Mouse (Mus musculus) liver, embryonic 13.5 days (tissue): ENCODE measurements around the gene Dnmt3a. TPM values are rescaled to one million over a fixed set of nuclear protein-coding genes. Genes with fewer than 3 reads are reported as not detected.

Source experiments
- ATAC-seq: fragments of 200-750 bp; cut with Nextera tagmentation; 2 replicates; pipeline ENCODE4 v1.8.0; 2017; ENCODE audit warnings: low read depth, mild to moderate bottlenecking, moderate number of reproducible peaks, moderate library complexity
- DNase-seq: peaks from one replicate; pipeline ENCODE4 v3.0.0; 2022
- H3K27ac ChIP-seq: fragments of 300-500 bp; sonication (generic); 2 replicates; pipeline ENCODE4 v1.5.1; 2015; ENCODE audit warnings: moderate library complexity, mild to moderate bottlenecking, inconsistent platforms
- H3K27me3 ChIP-seq: fragments of 300-500 bp; sonication (generic); 2 replicates; pipeline ENCODE4 v1.6.1; 2015; ENCODE audit warnings: mild to moderate bottlenecking, inconsistent platforms
- H3K36me3 ChIP-seq: fragments of 300-500 bp; sonication (generic); 2 replicates; pipeline ENCODE4 v1.6.1; 2015; ENCODE audit warnings: mild to moderate bottlenecking, inconsistent platforms
- H3K4me1 ChIP-seq: fragments of 300-500 bp; sonication (generic); replicated peaks from 2 replicates; pipeline ENCODE4 v1.6.1; 2015; ENCODE audit warnings: inconsistent platforms
- H3K4me2 ChIP-seq: fragments of 300-500 bp; sonication (generic); 2 replicates; pipeline ENCODE4 v1.6.1; 2015; ENCODE audit warnings: inconsistent platforms, mild to moderate bottlenecking, moderate library complexity
- H3K4me3 ChIP-seq: fragments of 300-500 bp; sonication (generic); replicated peaks from 2 replicates; pipeline ENCODE4 v1.5.1; 2015; ENCODE audit warnings: mild to moderate bottlenecking, inconsistent platforms
- H3K9ac ChIP-seq: fragments of 300-500 bp; sonication (generic); 2 replicates; pipeline ENCODE4 v1.6.1; 2015; ENCODE audit warnings: mild to moderate bottlenecking, inconsistent platforms
- H3K9me3 ChIP-seq: fragments of 300-500 bp; sonication (generic); replicated peaks from 2 replicates; pipeline ENCODE4 v1.6.1; 2016; ENCODE audit warnings: inconsistent platforms
- WGBS: fragments of 180-500 bp; shearing (Covaris S2); methylation state at CpG from one replicate; pipeline ENCODE4 v1.1.7; 2015; ENCODE audit not compliant: insufficient replicate concordance; 5-methylcytosine and 5-hydroxymethylcytosine counted together
- polyA plus RNA-seq: library from polyadenylated mRNA; unstranded; fragments of >200 nt; fragmentation: Nextera tagmentation; extraction: Ambion mirVana; gene quantifications from 2 replicates; pipeline ENCODE4 v1.2.1, GENCODE M21; 2015

Gene Dnmt3a
- polyA plus RNA-seq, 1 experiment from 2014 or later, result 29.6 TPM

DNA sequence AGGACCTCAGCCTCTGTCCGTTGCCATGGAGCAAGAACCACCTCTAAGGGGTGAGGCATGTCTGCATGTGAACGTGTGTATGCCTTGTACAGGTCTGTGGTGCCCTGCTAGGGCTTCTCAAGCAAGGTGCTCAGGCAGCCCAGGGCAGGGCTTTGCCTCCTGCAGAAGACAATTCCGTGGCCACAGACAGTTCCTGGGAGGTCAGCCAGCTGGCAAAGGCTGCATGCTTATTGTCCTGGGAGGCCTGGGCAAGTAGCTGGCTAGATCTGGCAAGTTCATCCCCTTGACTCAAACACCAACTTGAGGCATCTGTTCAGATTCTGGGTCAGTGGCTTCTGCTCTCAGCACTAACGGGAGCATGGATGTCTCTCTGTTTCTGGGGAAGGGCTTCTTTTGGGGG, 35.3 kb downstream of the Dnmt3a start:
- WGBS, result 54% methylated on average over 4 of the region's 4 CpGs

DNA sequence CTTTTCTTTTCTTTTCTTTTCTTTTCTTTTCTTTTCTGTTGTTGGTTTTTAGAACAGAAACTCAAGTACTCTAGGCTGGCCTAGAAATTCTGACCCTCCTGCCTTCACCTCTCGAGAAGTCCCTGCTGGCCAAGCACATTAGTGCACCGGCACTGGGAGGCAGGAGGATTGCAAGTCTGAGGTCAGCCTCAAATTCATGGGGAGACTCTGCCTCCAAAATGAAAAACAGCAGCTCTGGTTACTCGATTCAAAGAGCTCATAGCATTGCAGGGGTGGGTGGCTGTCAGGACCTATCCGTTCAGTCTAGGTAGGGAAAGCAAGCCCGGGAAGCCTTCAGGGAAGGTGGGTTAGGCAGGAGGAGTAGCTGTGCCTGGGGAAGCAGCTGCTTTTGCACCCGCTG, 37.0 kb downstream of the Dnmt3a start:
- Histone ChIP-seq H3K4me2 (no peak overlapping the region), H3K36me3 (peaks cover 10% of the 10 kb centered on the region), H3K4me1 (peaks cover 8% of the 10 kb centered on the region; the same call in 1 of the 2 replicates), H3K9me3 (no peaks in the 10 kb centered on the region), H3K27ac (no peak overlapping the region), H3K4me3 (no peak overlapping the region), H3K9ac (no peak overlapping the region), H3K27me3 (no peaks in the 10 kb centered on the region)
- WGBS, result 43% methylated on average over 6 of the region's 6 CpGs
- DNase-seq (no peak), ATAC-seq (no peak)

More for the DNA sequence above, 35.3 kb downstream of the Dnmt3a start:
- Histone ChIP-seq H3K36me3 (peaks cover 21% of the 10 kb centered on the region), H3K4me1 (peaks cover 12% of the 10 kb centered on the region), H3K27ac (no peak overlapping the region), H3K4me3 (no peak overlapping the region), H3K27me3 (no peaks in the 10 kb centered on the region), H3K9ac (no peak overlapping the region), H3K9me3 (no peaks in the 10 kb centered on the region), H3K4me2 (no peak overlapping the region)
- ATAC-seq (no peak), DNase-seq (no peak)

GRCm38 (mm10) chr12:3843371-3843861, 37.6 kb downstream of the Dnmt3a start:
- WGBS, result 46% methylated on average over 7 of the region's 7 CpGs
- Histone ChIP-seq H3K4me1 (peaks cover 8% of the 10 kb centered on the region; the same call in 1 of the 2 replicates), H3K27ac (no peak overlapping the region), H3K9me3 (no peaks in the 10 kb centered on the region), H3K27me3 (no peaks in the 10 kb centered on the region), H3K9ac (no peak overlapping the region), H3K36me3 (peaks cover 7% of the 10 kb centered on the region), H3K4me2 (no peak overlapping the region), H3K4me3 (no peak overlapping the region)
- DNase-seq, result no peak
- ATAC-seq, result no peak

GRCm38 (mm10) chr12:3843918-3844317, 38.1 kb downstream of the Dnmt3a start:
- no peaks in the 10 kb centered on the region for H3K27me3 ChIP-seq
- 56% methylated on average over 7 of the region's 7 CpGs for WGBS
- H3K4me2 ChIP-seq, result no peak overlapping the region
- no peak for ATAC-seq
- DNase-seq, result no peak
- H3K9me3 ChIP-seq, result no peaks in the 10 kb centered on the region
- H3K27ac ChIP-seq, result no peak overlapping the region
- H3K9ac ChIP-seq, result no peak overlapping the region
- no peak overlapping the region for H3K4me3 ChIP-seq
- peaks cover 8% of the 10 kb centered on the region; the same call in 1 of the 2 replicates for H3K4me1 ChIP-seq
- peaks cover 8% of the 10 kb centered on the region for H3K36me3 ChIP-seq

DNA sequence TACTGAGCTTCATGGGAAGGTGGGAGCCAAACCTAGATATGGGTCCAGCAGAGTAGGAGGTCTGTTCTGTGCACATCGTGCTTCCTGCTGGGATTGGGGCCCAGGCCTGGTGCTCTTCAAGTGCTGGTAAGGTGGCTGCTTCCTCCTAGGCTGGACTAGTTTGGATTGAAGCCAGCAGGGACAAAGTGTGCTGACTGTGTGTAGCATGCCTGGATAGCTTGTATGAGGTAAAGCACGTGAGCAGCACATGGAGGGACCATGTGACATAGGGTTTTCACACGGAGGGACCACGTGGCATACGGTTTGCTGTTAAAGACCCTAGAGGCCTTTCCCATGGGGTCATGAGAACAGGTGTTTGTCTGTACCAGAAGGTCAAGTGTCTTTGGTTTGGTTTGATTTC, 38.5 kb downstream of the Dnmt3a start:
- no peak overlapping the region for H3K9ac ChIP-seq
- DNase-seq (no peak), ATAC-seq (no peak)
- H3K4me3 ChIP-seq, result no peak overlapping the region
- no peaks in the 10 kb centered on the region for H3K27me3 ChIP-seq
- H3K27ac ChIP-seq, result no peak overlapping the region
- no peak overlapping the region for H3K4me2 ChIP-seq
- no peaks in the 10 kb centered on the region for H3K9me3 ChIP-seq
- peaks cover 9% of the 10 kb centered on the region for H3K36me3 ChIP-seq
- peaks cover 8% of the 10 kb centered on the region; the same call in 1 of the 2 replicates for H3K4me1 ChIP-seq
- WGBS, result 72% methylated on average over 5 of the region's 5 CpGs

DNA sequence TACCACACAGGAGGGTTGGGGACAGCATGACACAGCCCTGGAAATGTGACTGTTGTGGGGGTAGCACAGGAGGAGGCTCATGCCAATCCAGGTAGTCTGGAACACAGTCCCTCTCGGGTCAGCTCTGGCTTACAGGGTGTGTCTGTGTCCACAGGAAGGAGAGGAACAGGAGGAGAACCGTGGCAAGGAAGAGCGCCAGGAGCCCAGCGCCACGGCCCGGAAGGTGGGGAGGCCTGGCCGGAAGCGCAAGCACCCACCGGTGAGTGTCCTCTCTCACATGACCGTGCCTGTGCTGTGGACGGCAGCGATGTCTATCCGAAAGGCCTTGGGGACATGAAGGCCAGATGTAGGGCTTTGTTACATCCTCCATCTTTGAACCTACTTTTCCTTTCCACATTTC, 43.7 kb downstream of the Dnmt3a start:
- Histone ChIP-seq H3K36me3 (peaks cover 21% of the 10 kb centered on the region), H3K4me3 (no peak overlapping the region), H3K9me3 (no peaks in the 10 kb centered on the region), H3K27me3 (no peaks in the 10 kb centered on the region), H3K4me2 (no peak overlapping the region), H3K27ac (no peak overlapping the region), H3K4me1 (peaks cover 9% of the 10 kb centered on the region), H3K9ac (no peak overlapping the region)
- ATAC-seq, result no peak
- WGBS, result 57% methylated on average over 9 of the region's 13 CpGs
- no peak for DNase-seq

DNA sequence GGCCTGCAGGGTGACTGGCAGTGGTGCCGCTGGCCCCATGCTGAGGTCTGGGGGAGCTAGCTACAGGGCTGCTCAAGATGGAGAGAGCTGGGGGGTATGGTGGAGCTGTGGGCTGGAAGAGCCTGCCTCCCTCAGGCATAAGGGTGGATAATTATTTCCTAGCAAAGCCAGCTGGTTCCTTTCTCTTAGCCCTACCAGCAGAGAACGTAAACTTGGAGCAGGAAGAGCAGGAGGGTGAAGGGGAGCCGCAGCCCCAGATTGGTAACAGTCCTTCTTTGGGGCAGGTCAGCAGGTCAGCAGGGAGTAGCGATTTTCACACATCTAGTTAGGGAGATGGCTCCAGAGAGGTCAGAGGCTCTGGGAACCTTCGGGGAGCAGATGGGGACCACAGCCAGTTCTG, 44.4 kb downstream of the Dnmt3a start:
- DNase-seq (no peak), ATAC-seq (0 out of 2 replicates have a peak, but pooled peaks have one; percentile 18)
- WGBS, result 62% methylated on average over 5 of the region's 5 CpGs
- H3K4me3 ChIP-seq, result no peak overlapping the region
- H3K27ac ChIP-seq, result no peak overlapping the region
- peaks cover 21% of the 10 kb centered on the region for H3K36me3 ChIP-seq
- peaks cover 16% of the 10 kb centered on the region for H3K4me1 ChIP-seq
- H3K4me2 ChIP-seq, result no peak overlapping the region
- H3K27me3 ChIP-seq, result no peaks in the 10 kb centered on the region
- no peaks in the 10 kb centered on the region for H3K9me3 ChIP-seq
- H3K9ac ChIP-seq, result no peak overlapping the region

DNA sequence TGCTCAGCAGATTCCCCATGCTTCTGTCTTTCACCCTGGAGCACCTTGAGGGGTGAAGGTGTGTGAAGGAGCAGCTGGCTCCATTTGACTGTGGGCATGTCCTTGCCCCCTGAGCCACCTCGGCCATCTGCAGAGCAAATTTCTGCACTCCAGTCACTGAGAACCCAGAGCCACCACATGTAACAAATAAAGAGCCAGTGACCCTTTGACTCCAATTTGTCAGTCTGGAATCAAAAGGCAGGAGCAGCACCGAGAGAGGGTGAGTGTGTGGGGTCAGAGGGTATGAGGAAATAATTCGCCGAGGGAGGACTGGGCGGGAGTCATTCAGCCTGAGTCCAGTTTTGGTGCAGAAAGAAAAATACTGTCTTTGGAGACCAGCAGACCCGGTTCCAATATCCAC, 44.9 kb downstream of the Dnmt3a start:
- no peak overlapping the region for H3K9ac ChIP-seq
- H3K4me1 ChIP-seq, result peaks cover 21% of the 10 kb centered on the region
- peaks cover 21% of the 10 kb centered on the region for H3K36me3 ChIP-seq
- H3K4me2 ChIP-seq, result no peak overlapping the region
- DNase-seq (no peak), ATAC-seq (no peak)
- no peaks in the 10 kb centered on the region for H3K27me3 ChIP-seq
- H3K27ac ChIP-seq, result no peak overlapping the region
- H3K9me3 ChIP-seq, result no peaks in the 10 kb centered on the region
- no peak overlapping the region for H3K4me3 ChIP-seq
- 53% methylated on average over 6 of the region's 6 CpGs for WGBS

DNA sequence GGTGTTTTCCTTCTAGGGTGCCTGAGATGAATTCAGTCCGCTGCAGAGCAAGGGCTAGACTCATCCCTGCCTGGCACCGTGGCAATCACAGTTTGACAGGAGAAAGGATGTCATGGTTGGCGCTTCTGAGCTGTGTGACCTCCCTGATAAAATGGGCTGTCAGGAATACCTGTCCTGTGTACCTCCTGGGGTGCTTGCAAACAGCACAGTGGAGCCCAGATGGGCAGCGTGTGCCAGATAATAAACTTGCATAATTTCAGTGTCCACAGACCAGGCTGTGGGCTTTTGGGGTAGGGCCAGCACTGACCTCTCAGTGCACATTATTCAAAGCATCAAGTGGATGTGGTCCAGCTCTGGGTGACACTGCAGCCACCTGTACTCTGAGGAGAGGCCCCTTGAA, 45.4 kb downstream of the Dnmt3a start:
- H3K9me3 ChIP-seq, result no peaks in the 10 kb centered on the region
- no peak for ATAC-seq
- H3K9ac ChIP-seq, result no peak overlapping the region
- no peak overlapping the region for H3K27ac ChIP-seq
- peaks cover 26% of the 10 kb centered on the region for H3K4me1 ChIP-seq
- H3K27me3 ChIP-seq, result no peaks in the 10 kb centered on the region
- 71% methylated on average over 4 of the region's 4 CpGs for WGBS
- H3K36me3 ChIP-seq, result peaks cover 21% of the 10 kb centered on the region
- no peak overlapping the region for H3K4me2 ChIP-seq
- no peak for DNase-seq
- H3K4me3 ChIP-seq, result no peak overlapping the region

DNA sequence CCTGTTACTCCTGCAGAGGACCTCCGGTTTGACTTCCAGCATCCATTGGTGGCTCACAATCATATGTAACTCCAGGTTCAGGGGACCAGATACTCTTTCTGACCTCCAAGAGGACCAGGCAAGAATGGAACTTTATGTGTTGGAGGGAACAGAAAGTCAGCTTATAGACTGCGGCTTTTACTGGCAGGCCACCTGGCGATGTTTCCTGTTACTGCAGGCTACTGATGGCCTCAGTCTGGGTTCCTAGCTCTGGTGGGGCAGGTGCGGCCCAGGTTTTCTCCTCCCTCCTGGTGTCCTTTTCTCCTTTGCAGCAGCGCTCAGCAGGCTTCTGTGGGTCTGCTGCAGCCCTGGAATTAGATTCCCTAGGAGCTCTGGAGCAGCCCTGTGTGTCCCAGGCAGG, 46.7 kb downstream of the Dnmt3a start:
- peaks cover 21% of the 10 kb centered on the region for H3K36me3 ChIP-seq
- no peak overlapping the region for H3K4me2 ChIP-seq
- WGBS, result 57% methylated on average over 5 of the region's 5 CpGs
- H3K4me3 ChIP-seq, result no peak overlapping the region
- no peak overlapping the region for H3K27ac ChIP-seq
- H3K9ac ChIP-seq, result no peak overlapping the region
- DNase-seq (no peak), ATAC-seq (no peak)
- peaks cover 37% of the 10 kb centered on the region for H3K4me1 ChIP-seq
- H3K27me3 ChIP-seq, result no peaks in the 10 kb centered on the region
- H3K9me3 ChIP-seq, result no peaks in the 10 kb centered on the region

DNA sequence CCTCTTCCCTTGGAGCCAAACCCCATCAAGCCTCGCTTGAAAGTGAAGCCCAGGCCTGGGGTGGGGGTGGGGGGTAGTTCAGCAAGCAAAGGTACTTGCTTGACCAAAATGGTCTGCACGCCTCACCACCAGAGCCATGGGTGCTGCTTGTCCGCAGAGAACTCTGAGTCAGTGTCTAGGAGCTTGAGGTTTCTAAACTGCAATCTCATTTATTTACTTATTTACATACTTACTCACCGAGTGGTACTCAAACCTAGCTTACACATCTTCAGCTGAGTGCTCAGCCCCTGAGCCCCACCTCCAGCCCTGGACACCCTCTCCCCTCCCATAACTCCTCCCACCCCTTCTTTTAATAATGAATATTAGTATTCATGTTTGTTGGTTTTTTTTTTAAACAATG, 48.6 kb downstream of the Dnmt3a start:
- Histone ChIP-seq H3K36me3 (peaks cover 15% of the 10 kb centered on the region), H3K27me3 (no peaks in the 10 kb centered on the region), H3K9me3 (no peaks in the 10 kb centered on the region), H3K27ac (no peak overlapping the region), H3K4me3 (no peak overlapping the region), H3K4me1 (peaks cover 37% of the 10 kb centered on the region), H3K4me2 (no peak overlapping the region), H3K9ac (no peak overlapping the region)
- DNase-seq (no peak), ATAC-seq (no peak)
- WGBS, result 56% methylated on average over 4 of the region's 4 CpGs

- Histone ChIP-seq H3K4me3 (no peak overlapping the region), H3K9me3 (no peaks in the 10 kb centered on the region), H3K4me2 (peak overlapping the region; percentile 9; the same call in 1 of the 2 replicates), H3K27ac (peak overlapping the region; percentile 81), H3K9ac (peak overlapping the region; percentile 26; the same call in 1 of the 2 replicates), H3K4me1 (peaks cover 37% of the 10 kb centered on the region), H3K27me3 (no peaks in the 10 kb centered on the region), H3K36me3 (peaks cover 4% of the 10 kb centered on the region; the same call in 1 of the 2 replicates)
- ATAC-seq (peak; percentile 64), DNase-seq (peak; percentile 29)
- WGBS, result 23% methylated on average over 7 of the region's 7 CpGs
Measured at GRCm38 (mm10) chr12:3855762-3856501, 50.1 kb downstream of the Dnmt3a start.
